Mouse (Mus musculus) frontal cortex, postnatal 25 days (tissue): ENCODE results near the gene Cdcp1.

Experiments used
- DNase-seq, 2 experiments: peaks; one replicate each; pipeline ENCODE4 v3.0.0; 2022; ENCODE audit warnings: low spot score in 2 of 2

The Cdcp1 gene

DNA sequence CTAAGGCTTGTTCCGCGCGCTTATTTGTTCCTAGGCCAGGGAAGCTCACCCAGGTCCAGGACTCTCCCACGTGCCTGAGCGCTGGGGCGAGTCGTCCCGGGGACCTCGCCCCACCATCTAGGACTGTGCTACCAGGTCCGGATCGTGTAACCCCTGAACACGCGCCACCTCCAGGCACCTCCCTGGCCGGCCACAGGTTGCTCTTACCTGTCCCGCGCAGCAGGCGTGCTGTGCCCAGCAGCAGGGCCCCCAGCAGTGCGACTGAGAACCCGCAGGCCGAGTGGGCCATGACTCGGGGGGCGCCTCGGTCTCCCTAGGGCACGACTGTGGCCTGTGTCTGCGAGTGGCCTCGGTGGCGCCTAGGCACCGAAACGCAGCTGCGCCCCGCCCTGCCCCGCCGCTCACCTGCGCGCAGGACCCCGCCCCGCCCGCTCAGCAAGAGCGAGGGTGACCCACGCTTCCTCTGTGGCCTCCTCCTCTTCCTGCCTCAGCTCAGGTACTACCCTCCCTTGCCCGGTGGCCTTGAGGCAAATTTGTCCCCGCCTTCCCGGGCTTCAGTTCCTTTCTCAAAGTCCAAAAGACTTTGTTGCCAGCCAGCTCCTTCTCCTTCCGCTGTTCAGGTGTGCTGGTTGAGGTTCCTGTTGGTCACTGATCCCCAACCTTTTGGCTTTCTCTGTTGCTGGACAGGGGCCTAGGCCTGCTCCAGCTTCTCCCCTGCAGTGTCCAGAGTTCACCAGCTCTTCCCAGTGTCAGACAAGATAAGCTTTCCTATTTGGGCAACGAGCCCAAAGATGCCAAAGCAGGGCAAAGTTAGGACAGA is at the start of gene Cdcp1:
Gene Cdcp1 (minus strand): TSS at position 418 of the 820 bp plus-strand sequence.
- no peak for DNase-seq

- peak in 1 of 2 experiments; percentile 75 for DNase-seq
Observed at GRCm38 (mm10) chr9:123260611-123261021, 44.8 kb upstream of the Cdcp1 start, which contains the start of gene Tmem158. TSS of gene Tmem158 (minus strand) at chr9:123260764.

DNA sequence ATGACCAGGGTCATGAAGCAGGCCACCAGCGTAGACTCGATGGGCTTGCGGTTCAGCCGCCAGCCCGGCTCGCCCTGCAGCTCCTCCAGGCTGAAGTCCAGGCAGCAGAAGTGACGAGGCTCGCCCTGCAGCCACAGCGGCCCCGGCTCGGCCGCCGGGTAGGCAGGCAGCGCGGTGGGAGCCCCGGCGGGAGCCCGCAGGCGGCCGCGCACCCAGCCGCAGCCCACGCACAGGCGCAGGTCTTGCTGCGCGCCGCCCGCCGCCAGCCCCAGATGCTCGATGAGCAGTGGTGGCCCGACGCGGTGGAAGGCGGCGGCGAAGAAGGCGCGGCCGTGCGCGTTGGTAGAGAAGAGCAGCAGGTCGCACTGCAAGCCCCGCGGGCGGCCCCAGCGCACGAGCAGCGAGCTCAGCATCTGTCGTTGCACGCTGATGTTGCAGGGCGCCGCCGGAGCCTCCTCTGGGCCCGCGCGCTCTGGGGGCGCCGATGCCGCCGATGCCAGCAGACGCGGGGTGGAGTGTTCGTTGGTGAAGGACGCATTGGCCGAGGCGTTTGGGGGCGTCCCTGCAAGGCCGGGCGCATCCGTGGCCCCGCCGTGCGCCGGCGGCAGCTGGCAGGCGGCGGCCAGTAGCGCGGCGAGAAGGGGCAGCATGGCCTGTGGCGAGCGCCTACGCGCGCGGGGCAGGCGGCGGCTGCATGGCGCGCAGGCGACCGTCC is 44.2 kb upstream of the Cdcp1 start:
- DNase-seq, result peak in 1 of 2 experiments; percentile 62

GRCm38 (mm10) chr9:123259461-123259895 is 43.6 kb upstream of the Cdcp1 start:
- peak in 1 of 2 experiments; percentile 74 for DNase-seq

DNA sequence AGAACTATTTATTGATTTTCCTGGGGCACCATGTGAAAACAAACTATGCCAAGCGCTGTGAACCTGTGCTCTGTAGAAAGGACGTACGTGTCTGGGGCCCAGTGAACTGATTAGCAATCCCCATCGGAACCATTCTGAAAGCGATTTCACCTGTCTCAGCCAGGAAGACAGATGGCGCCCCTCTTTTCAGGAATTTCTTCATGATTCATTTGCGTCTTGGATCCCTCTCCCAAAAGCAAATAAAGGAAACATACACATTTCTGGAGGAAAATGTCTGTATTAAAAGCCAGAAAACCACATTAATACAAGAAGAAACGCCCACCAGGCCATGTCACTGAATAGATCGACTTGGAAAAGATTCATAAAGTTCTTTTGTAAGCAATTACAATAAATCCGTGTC is 43.0 kb upstream of the Cdcp1 start:
- no peak for DNase-seq

- DNase-seq, result no peak
Observed at GRCm38 (mm10) chr9:123255736-123256135, 39.9 kb upstream of the Cdcp1 start.

GRCm38 (mm10) chr9:123247992-123248391 is 32.2 kb upstream of the Cdcp1 start:
- DNase-seq, result no peak

- no peak for DNase-seq
Observed at GRCm38 (mm10) chr9:123245146-123245545, 29.3 kb upstream of the Cdcp1 start.

GRCm38 (mm10) chr9:123243988-123244387 is 28.1 kb upstream of the Cdcp1 start:
- no peak for DNase-seq

DNA sequence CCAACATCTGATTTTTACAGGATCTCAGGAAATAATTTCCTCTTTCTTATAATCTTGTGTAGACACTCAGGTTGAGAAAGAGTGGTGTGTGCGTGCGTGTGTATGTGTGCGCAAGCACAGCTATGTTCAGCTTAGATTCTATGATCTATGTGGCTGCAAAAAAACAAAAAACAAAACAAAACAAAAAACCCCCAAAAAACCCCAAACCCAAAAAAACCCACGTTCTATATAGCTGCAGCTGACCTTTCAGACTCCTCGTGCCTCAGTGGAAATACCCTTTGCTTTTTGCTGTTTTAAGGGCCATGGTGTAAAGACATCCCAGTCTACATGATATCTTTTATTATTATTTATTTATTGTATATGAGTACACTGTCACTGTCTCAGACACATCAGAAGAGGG is 25.4 kb upstream of the Cdcp1 start:
- DNase-seq, result no peak

DNA sequence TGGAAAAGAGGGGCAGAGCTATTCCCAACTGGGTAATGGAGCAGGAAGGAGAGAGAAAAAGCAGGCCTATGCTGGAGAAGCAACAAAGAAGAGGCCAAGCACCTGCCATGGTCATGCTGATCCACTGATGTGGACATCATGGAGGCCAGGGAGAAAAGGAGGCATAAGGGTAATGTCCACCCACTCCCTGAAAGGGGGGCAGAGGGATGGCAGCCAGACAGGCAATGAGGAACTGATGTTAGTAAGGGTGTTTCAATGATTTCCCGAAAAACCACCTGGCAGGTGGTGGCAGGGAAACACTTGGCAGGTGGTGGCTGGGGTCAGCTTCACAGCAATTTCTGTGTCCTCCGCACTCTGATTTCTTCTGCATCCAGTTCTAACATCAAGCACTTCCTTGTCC is 24.9 kb upstream of the Cdcp1 start:
- no peak for DNase-seq

DNA sequence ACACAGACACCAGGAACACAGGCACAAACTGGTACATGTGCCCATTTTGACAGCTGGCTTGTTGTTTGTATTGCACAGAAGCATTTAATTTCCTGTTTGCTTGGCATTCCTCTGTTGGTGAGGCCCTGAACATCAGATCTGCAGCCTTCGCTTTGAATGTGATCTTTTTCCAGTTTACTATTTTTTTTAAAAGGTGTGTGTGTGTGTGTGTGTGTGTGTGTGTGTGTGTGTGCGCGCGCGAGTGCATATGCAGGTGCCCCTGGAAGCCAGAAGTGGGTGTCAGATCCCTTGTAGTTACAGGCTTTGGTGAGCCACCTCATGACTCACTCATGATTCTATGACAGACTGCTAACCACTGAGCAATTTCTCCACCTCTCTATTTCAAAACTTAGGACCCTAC is 24.4 kb upstream of the Cdcp1 start:
- DNase-seq, result no peak

GRCm38 (mm10) chr9:123239651-123240050 is 23.8 kb upstream of the Cdcp1 start:
- DNase-seq, result no peak

DNA sequence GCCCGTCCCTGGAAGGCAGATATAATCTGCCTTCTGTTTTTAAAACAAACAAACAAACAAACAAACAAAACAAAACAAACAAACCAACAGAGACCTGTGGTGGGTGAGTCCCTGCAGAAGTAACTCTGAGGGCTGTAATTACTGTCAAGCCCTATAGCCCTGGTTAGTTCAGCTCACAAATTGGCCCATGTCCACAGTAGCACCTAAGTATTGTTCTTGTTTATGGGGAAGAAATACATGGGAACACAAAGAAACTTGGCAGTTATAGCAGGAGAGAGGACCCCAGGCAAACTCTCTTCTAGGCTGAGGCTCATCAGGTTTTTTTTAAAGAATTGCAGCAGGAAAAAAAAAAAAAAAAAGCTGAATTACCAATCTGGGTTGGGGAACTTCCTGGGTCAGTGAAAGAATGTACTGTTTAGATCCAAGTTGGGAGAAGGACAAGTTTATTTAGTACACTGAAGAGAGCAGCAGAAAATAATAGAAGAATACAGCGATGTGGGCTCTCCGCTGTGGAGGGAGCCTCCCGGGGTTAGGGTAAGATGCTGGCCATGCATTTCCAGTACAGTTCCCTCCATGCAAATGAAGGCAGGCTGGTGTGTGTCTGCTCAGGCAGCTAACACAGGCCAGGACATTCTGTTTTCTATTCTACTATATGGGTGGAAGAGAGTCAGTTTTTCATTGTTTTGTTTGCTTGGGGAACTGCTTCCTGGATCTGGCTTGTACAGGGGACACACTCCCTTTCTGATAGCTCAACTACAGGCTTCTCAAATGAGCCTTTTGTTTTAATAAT is 22.6 kb upstream of the Cdcp1 start:
- DNase-seq, result no peak

GRCm38 (mm10) chr9:123237739-123238138 is 21.9 kb upstream of the Cdcp1 start:
- no peak for DNase-seq

- no peak for DNase-seq
Observed at GRCm38 (mm10) chr9:123235621-123236020, 19.8 kb upstream of the Cdcp1 start.

GRCm38 (mm10) chr9:123229826-123230225 is 14.0 kb upstream of the Cdcp1 start:
- no peak for DNase-seq

- no peak for DNase-seq
Observed at GRCm38 (mm10) chr9:123228671-123229070, 12.8 kb upstream of the Cdcp1 start.

DNA sequence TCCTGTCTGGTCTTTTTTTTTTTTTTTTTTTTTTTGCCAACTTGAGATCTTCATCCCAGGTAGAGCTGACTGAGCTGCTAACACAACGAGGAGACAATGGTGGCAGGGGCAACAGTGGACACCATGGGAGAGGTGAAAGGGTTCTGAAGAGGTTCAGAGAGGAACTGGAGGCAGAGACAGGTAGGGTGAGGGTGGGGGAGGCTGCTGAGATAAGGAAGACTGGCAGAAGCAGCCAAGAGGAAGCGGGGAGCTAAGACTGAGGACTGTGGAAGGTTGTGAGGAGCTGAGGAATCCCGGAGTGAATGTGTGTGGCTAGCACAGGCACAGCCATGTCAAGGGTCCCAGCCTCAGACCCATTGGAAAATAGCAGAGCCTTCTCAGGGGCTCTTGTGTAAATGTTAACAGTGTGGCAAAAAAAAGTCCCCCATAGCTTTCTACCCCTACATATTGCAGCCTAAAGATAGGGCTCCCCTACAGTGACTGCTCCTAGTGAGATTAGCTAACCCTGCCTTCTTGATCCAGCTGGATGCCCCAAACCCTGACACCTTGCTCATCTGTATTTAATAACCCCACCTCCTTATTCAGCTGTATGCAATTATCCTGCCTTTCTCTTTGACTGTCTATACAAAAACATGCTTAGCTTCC is 11.4 kb upstream of the Cdcp1 start:
- DNase-seq, result no peak

DNA sequence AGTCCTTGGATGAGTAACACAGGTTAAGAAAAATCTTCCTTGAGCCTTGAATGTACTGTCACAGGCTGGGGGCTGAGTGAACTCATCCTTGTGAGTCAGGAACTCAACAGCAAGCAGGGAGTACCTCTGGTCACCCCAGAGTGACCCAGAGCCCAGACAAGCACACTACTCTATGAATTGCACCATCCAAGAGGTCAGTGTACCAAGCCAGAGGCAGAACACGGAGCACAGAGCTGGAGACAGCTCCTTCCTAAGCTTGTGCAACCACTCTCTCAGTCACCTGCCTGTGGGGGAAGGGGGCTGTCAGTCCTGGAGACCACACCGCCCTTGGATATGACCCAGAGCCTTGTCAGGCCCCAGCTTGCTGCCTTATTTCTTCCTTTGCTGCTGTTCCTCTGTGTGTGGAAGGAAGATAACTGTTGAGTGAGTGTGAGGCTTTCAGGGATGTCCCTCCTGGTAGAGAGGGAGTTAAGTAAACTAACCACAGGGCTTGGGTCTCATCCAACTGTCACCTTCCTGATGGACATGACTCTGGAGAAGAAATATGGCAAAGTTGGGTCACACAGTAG is 9.1 kb upstream of the Cdcp1 start:
- DNase-seq, result no peak

GRCm38 (mm10) chr9:123219826-123220225 is 4.0 kb upstream of the Cdcp1 start:
- peak in 1 of 2 experiments; percentile 22 for DNase-seq
